Mouse (Mus musculus) small intestine, adult 2 months (tissue): Measurements from ENCODE around the gene Emc3. TPM values are rescaled to one million over a fixed set of nuclear protein-coding genes. Genes with fewer than 3 reads are reported as not detected.

ENCODE experiments used
- H3K27ac ChIP-seq: fragments of 200-500 bp; 2 replicates; pipeline ENCODE4 v1.5.1; 2012; ENCODE audit warnings: low read depth, low read length, control low read depth, inconsistent platforms; ENCODE audit not compliant: insufficient read depth
- H3K27me3 ChIP-seq: fragments of 200-500 bp; 2 replicates; pipeline ENCODE4 v1.6.1; 2012; ENCODE audit warnings: mild to moderate bottlenecking, moderate library complexity, low read length, inconsistent platforms; ENCODE audit not compliant: control insufficient read depth, insufficient read depth
- H3K36me3 ChIP-seq: fragments of 200-500 bp; 2 replicates; pipeline ENCODE4 v1.6.1; 2012; ENCODE audit warnings: mild to moderate bottlenecking, low read length, control low read depth, inconsistent platforms; ENCODE audit not compliant: control insufficient read depth, insufficient read depth
- H3K4me1 ChIP-seq: fragments of 200-500 bp; 2 replicates; pipeline ENCODE4 v1.6.1; 2012; ENCODE audit warnings: low read length, inconsistent platforms, mixed read lengths; ENCODE audit not compliant: control insufficient read depth, insufficient read depth, insufficient read length
- H3K4me3 ChIP-seq: fragments of 200-500 bp; 2 replicates; pipeline ENCODE4 v1.5.1; 2012; ENCODE audit warnings: low read depth, mild to moderate bottlenecking, control low read depth, inconsistent platforms, low read length, moderate library complexity
- CTCF ChIP-seq: fragments of 200-500 bp; IDR thresholded peaks from 2 replicates; pipeline ENCODE4 v1.5.1; 2012; ENCODE audit warnings: low read depth, mild to moderate bottlenecking, control low read depth, inconsistent platforms, low read length, moderate library complexity, mixed read lengths; ENCODE audit not compliant: insufficient replicate concordance, insufficient read length; ENCODE audit errors: extremely low read depth
- POLR2A ChIP-seq: fragments of 200-500 bp; IDR thresholded peaks from 2 replicates; pipeline ENCODE4 v1.6.1; 2012; ENCODE audit warnings: low read depth, mild to moderate bottlenecking, control low read depth, inconsistent platforms, low read length, moderate library complexity
- WGBS: fragments of 180-500 bp; shearing (Covaris S2); methylation state at CpG from one replicate; pipeline ENCODE4 v1.1.7; 2018; 5-methylcytosine and 5-hydroxymethylcytosine counted together
- polyA plus RNA-seq: library from polyadenylated mRNA; depleted of rRNA; stranded (reverse); fragments of >200 nt; gene quantifications from 2 replicates; pipeline ENCODE4 v1.2.3, GENCODE M21; 2012; rRNA removed

Emc3 gene
- 13.9 and 19.7 TPM in 2 replicates for polyA plus RNA-seq

DNA sequence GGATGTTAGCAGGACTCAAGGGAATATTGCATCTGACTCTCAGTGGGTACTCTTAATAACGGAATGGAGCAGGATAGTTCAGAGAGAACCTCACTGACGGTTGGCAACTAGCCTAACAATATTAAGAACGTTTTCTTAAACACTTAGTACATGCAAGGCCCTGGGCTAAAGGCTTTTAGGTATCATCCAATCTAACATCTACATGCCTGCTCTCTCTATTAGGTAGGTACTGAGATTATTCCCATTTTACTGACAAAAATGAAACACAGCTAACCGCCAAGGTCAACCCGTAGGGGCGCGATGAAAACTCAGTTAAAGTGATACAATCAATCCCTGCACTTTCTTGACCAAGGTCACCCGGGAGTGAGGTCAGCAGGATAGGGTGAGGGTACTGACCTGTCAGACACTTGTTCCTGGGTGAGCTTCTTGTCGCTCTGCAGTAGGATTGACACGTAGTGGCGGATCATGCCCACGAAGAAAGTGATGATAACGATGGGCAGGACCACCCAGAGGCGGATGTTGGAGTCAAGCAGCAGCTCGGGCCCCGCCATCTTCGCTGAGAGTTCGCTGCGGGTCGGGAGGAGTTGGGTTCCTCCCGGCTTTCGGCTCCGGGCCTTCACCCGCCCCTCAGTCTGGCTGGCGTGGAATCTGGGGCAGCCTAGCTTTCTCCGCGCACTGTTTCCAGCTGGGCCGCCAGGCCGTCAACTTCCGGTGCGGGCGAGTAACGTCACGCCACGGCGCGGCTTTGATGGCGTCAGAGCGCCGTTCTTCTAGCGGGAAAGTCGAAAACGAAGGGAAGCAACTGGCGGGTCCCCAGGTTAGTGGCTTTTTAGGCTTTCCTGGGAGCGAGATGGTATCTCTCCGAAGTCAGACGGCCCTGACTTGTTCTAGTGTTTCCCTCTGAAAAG is at the start of gene Emc3, which contains the start of gene Fancd2:
Emc3 (minus strand) TSS at position 721 of the 908 bp plus-strand sequence.
Fancd2 (plus strand) TSS at position 751 of the 908 bp plus-strand sequence.
- peak; percentile 29; the same call in 1 of the 2 replicates for TF ChIP-seq POLR2A
- no peak for TF ChIP-seq CTCF

GRCm38 (mm10) chr6:113579306-113579705 is 47.9 kb upstream of the Emc3 start:
- 97% methylated on average over 3 of the region's 3 CpGs for WGBS
- no peaks in the 10 kb centered on the region for H3K27me3 ChIP-seq
- H3K36me3 ChIP-seq: peaks cover 4% of the 10 kb centered on the region; the same call in 1 of the 2 replicates
- no peaks in the 10 kb centered on the region for H3K4me1 ChIP-seq
- TF ChIP-seq POLR2A: no peak
- TF ChIP-seq CTCF: no peak
- no peak overlapping the region for H3K27ac ChIP-seq
- no peak overlapping the region for H3K4me3 ChIP-seq

More for the DNA sequence above, at the start of gene Emc3, which contains the start of gene Fancd2:
- WGBS: under 1% methylated on average over 47 of the region's 47 CpGs
- H3K4me3 ChIP-seq: peak within 1 kb of the TSS; percentile 93
- H3K27ac ChIP-seq: peak within 1 kb of the TSS; percentile 29; the same call in 1 of the 2 replicates
- H3K36me3 ChIP-seq: no peaks in the 10 kb centered on the region
- peaks cover 5% of the 10 kb centered on the region; the same call in 1 of the 2 replicates for H3K4me1 ChIP-seq
- no peaks in the 10 kb centered on the region for H3K27me3 ChIP-seq

GRCm38 (mm10) chr6:113576044-113576443 is 44.6 kb upstream of the Emc3 start:
- H3K27ac ChIP-seq: no peak overlapping the region
- WGBS: 97% methylated on average over 6 of the region's 6 CpGs

DNA sequence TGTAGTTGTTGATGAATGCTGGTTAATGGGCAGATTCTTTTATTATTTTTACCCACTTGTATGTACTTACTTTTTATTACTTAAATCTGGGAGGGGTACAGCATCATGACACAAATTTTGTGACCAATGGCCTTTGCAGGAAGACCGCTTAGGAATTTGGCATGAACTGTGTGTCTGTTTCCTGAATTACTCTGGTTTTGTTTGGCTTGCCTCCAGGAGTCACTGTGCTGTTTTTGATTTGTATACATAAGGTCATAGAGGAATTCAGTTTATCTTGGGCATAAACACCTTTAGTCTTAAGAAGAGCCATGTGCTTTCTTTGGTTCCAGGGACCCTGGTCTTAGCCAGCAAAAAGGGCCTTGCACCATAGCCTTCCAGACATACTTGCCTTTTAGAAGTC is 33.1 kb upstream of the Emc3 start:
- Histone ChIP-seq H3K27me3 (no peaks in the 10 kb centered on the region), H3K27ac (no peak overlapping the region), H3K4me1 (no peaks in the 10 kb centered on the region; the same call in 1 of the 2 replicates), H3K4me3 (no peak overlapping the region), H3K36me3 (0 out of 2 replicates have a peak, but pooled peaks cover 2% of the 10 kb centered on the region)
- TF ChIP-seq POLR2A (no peak), CTCF (no peak)
- 82% methylated on average over 1 of the region's 1 CpGs for WGBS

More at GRCm38 (mm10) chr6:113576044-113576443, 44.6 kb upstream of the Emc3 start:
- TF ChIP-seq POLR2A (no peak), CTCF (no peak)
- Histone ChIP-seq H3K4me1 (no peaks in the 10 kb centered on the region), H3K4me3 (no peak overlapping the region), H3K36me3 (0 out of 2 replicates have a peak, but pooled peaks cover 3% of the 10 kb centered on the region), H3K27me3 (no peaks in the 10 kb centered on the region)

- TF ChIP-seq POLR2A (no peak), CTCF (no peak)
Measured at GRCm38 (mm10) chr6:113559736-113560135, 28.3 kb upstream of the Emc3 start.

GRCm38 (mm10) chr6:113543906-113544481 is 12.5 kb upstream of the Emc3 start:
- no peaks in the 10 kb centered on the region for H3K27me3 ChIP-seq
- no peak overlapping the region for H3K27ac ChIP-seq
- WGBS: 92% methylated on average over 12 of the region's 12 CpGs
- TF ChIP-seq POLR2A (no peak), CTCF (no peak)
- H3K4me1 ChIP-seq: no peaks in the 10 kb centered on the region
- H3K36me3 ChIP-seq: no peaks in the 10 kb centered on the region
- no peak overlapping the region for H3K4me3 ChIP-seq

More at GRCm38 (mm10) chr6:113559736-113560135, 28.3 kb upstream of the Emc3 start:
- H3K27ac ChIP-seq: no peak overlapping the region
- no peaks in the 10 kb centered on the region for H3K4me1 ChIP-seq
- H3K36me3 ChIP-seq: 0 out of 2 replicates have a peak, but pooled peaks cover 2% of the 10 kb centered on the region
- no peak overlapping the region for H3K4me3 ChIP-seq
- WGBS: 80% methylated on average over 6 of the region's 6 CpGs
- no peaks in the 10 kb centered on the region for H3K27me3 ChIP-seq
